In the genomic region with DNA sequence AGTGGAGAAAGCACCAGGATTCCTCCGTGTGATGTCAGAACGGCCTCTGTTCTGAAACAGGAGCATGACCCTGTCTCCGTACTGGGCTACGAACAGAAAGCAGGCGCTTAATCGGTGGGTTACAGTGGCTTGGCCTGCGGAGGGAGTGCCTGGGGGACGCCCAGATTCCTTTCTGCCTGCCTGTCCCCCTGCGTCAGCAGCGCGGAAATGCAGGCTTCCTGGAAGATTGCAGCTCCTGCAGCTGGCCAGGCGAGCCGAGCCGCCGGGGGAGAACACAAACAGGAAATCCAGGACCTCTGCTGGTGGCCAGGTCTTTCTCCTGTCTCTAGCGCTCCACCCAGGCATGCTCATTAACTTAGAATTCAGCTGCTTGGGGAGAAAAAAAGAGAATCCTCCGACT, we compare ENCODE assay signal across 8 mouse cellular contexts. TPM values are rescaled to one million over a fixed set of nuclear protein-coding genes. Genes with fewer than 3 reads are reported as not detected.
DNase-seq lines count a peak whose midpoint lies in the region; ATAC-seq and TF ChIP-seq lines count a peak whose summit lies in the region.

No protein-coding gene starts in this region.

- H3K4me3 ChIP-seq in intestine, postnatal 0 days (ENCODE audit: low read depth, low read length) = peak overlapping the region; percentile 0; the same call in 1 of the 2 replicates
- H3K4me3 ChIP-seq in liver, postnatal 0 days (ENCODE audit: low read depth, low read length) = 0 out of 2 replicates have a peak overlapping the region, but pooled peaks have one; percentile 11
- peak overlapping the region; percentile 21 for H3K4me3 ChIP-seq in olfactory bulb, adult 2 months (ENCODE audit: insufficient read depth, low read depth, low read length)

- 0 out of 2 replicates have a peak overlapping the region, but pooled peaks have one; percentile 22 for H3K9ac ChIP-seq in intestine, postnatal 0 days (ENCODE audit: low read depth, low read length)
- no peak overlapping the region for H3K9ac ChIP-seq in liver, postnatal 0 days (replicated peaks)

- no peak for TF ChIP-seq POLR2A in olfactory bulb, adult 2 months (IDR thresholded peaks at IDR 0.05; ENCODE audit: insufficient read depth, low read depth, low read length)

- TF ChIP-seq CTCF in intestine, postnatal 0 days (IDR thresholded peaks at IDR 0.05; ENCODE audit: low read depth) = peak; percentile 71
- peak; percentile 23; the same call in 1 of the 2 replicates for TF ChIP-seq CTCF in liver, postnatal 0 days (IDR thresholded peaks at IDR 0.05; ENCODE audit: low read depth)
- TF ChIP-seq CTCF in olfactory bulb, adult 2 months (IDR thresholded peaks at IDR 0.05; ENCODE audit: insufficient read depth, low read depth, low read length) = no peak

- ATAC-seq in intestine, postnatal 0 days = peak; percentile 70
- ATAC-seq in liver, postnatal 0 days = peak; percentile 77
- no peak for ATAC-seq in inflammation-experienced regulatory T-cells, adult 6 months

- H3K27me3 ChIP-seq in intestine, postnatal 0 days (replicated peaks; ENCODE audit: control insufficient read depth, insufficient read depth, low read length) = no peaks in the 10 kb centered on the region
- H3K27me3 ChIP-seq in liver, postnatal 0 days (ENCODE audit: insufficient read depth, low read length) = peaks cover 9% of the 10 kb centered on the region

- peaks cover 10% of the 10 kb centered on the region for H3K4me1 ChIP-seq in intestine, postnatal 0 days (replicated peaks; ENCODE audit: control insufficient read depth, insufficient read depth, low read length)
- peaks cover 2% of the 10 kb centered on the region; the same call in 1 of the 2 replicates for H3K4me1 ChIP-seq in liver, postnatal 0 days (ENCODE audit: insufficient read depth)
- H3K4me1 ChIP-seq in olfactory bulb, adult 2 months (ENCODE audit: control insufficient read depth, insufficient read depth, low read length) = peaks cover 11% of the 10 kb centered on the region

- H3K9me3 ChIP-seq in intestine, postnatal 0 days (ENCODE audit: control insufficient read depth) = no peaks in the 10 kb centered on the region
- H3K9me3 ChIP-seq in liver, postnatal 0 days (ENCODE audit: low read length) = no peaks in the 10 kb centered on the region

- TF ChIP-seq EP300 in liver, postnatal 0 days (IDR thresholded peaks at IDR 0.05; ENCODE audit: low read depth) = no peak; the same call in 1 of the 2 replicates

- peak overlapping the region; percentile 89 for H3K27ac ChIP-seq in intestine, postnatal 0 days (ENCODE audit: low read depth, low read length)
- peak overlapping the region; percentile 34 for H3K27ac ChIP-seq in liver, postnatal 0 days (ENCODE audit: low read depth)
- no peak overlapping the region for H3K27ac ChIP-seq in olfactory bulb, adult 2 months (ENCODE audit: insufficient read depth, low read depth, low read length)

- 2% methylated on average over 17 of the region's 17 CpGs for WGBS in intestine, postnatal 0 days
- under 1% methylated on average over 17 of the region's 17 CpGs for WGBS in liver, postnatal 0 days (ENCODE audit: insufficient replicate concordance)
- WGBS in olfactory bulb, adult 2 months = 8% methylated on average over 17 of the region's 17 CpGs

- no peaks in the 10 kb centered on the region for H3K36me3 ChIP-seq in intestine, postnatal 0 days (ENCODE audit: control insufficient read depth, insufficient read depth)
- no peaks in the 10 kb centered on the region for H3K36me3 ChIP-seq in liver, postnatal 0 days (replicated peaks; ENCODE audit: insufficient read depth, low read length)

- intact Hi-C loops in left cerebral cortex, postnatal 14 days (cut with DNase I) = no loop called here

- DNase-seq in left cerebral cortex, postnatal 14 days (ENCODE audit: low spot score in 2 of 2) = peak; percentile 19 to 35
- DNase-seq in left cerebral cortex, adult 11 months (ENCODE audit: low spot score) = no peak
- peak; percentile 89 for DNase-seq in embryo, embryonic 10 days (ENCODE audit: low spot score)
- DNase-seq in heart, adult 11 months = peak; percentile 100
- DNase-seq in liver, postnatal 0 days = peak; percentile 66

- H3K4me2 ChIP-seq in intestine, postnatal 0 days (replicated peaks; ENCODE audit: low read depth) = peak overlapping the region; percentile 54
- peak overlapping the region; percentile 52 for H3K4me2 ChIP-seq in liver, postnatal 0 days (ENCODE audit: low read depth, low read length)

RNA-seq across cellular contexts. Expression of a gene that starts 5.1 kb away (rescaled TPM):
- under 1 TPM in 1 of 2 experiments, not detected in 1; 0.40 TPM for total RNA-seq in left cerebral cortex, postnatal 14 days (2021)
- polyA plus RNA-seq in intestine, postnatal 0 days (2015; fragmentation: Nextera tagmentation; extraction: Ambion mirVana) = 10.6 and 11.2 TPM in 2 replicates
- polyA plus RNA-seq in liver, postnatal 0 days (2015; fragmentation: Nextera tagmentation; extraction: Ambion mirVana) = 0.19 and 0.58 TPM in 2 replicates
- not detected in 2 replicates for polyA plus RNA-seq in olfactory bulb, adult 2 months (2012; ENCODE audit: insufficient read depth, insufficient read length, low replicate concordance, missing spikeins)
- under 1 TPM in 1 of 3 experiments, not detected in 2; 0.24 TPM for polyA plus RNA-seq in inflammation-experienced regulatory T-cells, adult 6 months (2017; shearing (Covaris generic))

RNA-seq across cellular contexts. Expression of a gene that starts 45.3 kb away (rescaled TPM):
- 10 to 100 TPM; 11.9 to 13.7 TPM for total RNA-seq in left cerebral cortex, postnatal 14 days (2021)
- polyA plus RNA-seq in intestine, postnatal 0 days (2015; fragmentation: Nextera tagmentation; extraction: Ambion mirVana) = 68.5 and 83.0 TPM in 2 replicates
- 4.3 and 5.5 TPM in 2 replicates for polyA plus RNA-seq in liver, postnatal 0 days (2015; fragmentation: Nextera tagmentation; extraction: Ambion mirVana)
- polyA plus RNA-seq in olfactory bulb, adult 2 months (2012; ENCODE audit: insufficient read depth, insufficient read length, low replicate concordance, missing spikeins) = not detected in 2 replicates
- polyA plus RNA-seq in inflammation-experienced regulatory T-cells, adult 6 months (2017; shearing (Covaris generic)) = 1 to 10 TPM in 1 of 3 experiments, not detected in 2; 1.5 TPM

Comparison
In these comparisons a context has a peak if more than half of its experiments do, and no peak if none do; other contexts are left out.
1. RNA of a gene that starts 45.3 kb away (polyA plus RNA-seq): 68.5 to 83.0 TPM in intestine, postnatal 0 days; 4.3 to 5.5 TPM in liver, postnatal 0 days, 1.5 TPM in inflammation-experienced regulatory T-cells, adult 6 months and not detected in olfactory bulb, adult 2 months; every median in the first group is over 10 times any median in the second.
2. Peak in every context shown above with its lines, with median percentiles within 50 percentile points of each other: H3K4me3 ChIP-seq.